Mouse (Mus musculus) retina, postnatal 1 day (tissue): Measurements from ENCODE around the gene Rufy4.

ENCODE experiments used
- DNase-seq: peaks from one replicate; pipeline ENCODE4 v3.0.0-alpha.2; 2012

Rufy4 gene

GRCm38 (mm10) chr1:74107931-74108618 lies 17.3 kb upstream of the Rufy4 start:
- DNase-seq: no peak

- no peak for DNase-seq
Observed at GRCm38 (mm10) chr1:74109670-74110069, 15.7 kb upstream of the Rufy4 start.

- DNase-seq: peak; percentile 81
Observed at GRCm38 (mm10) chr1:74110932-74111695, 14.2 kb upstream of the Rufy4 start.

- DNase-seq: no peak
Observed at GRCm38 (mm10) chr1:74111696-74112030, 13.7 kb upstream of the Rufy4 start.

- DNase-seq: no peak
Observed at GRCm38 (mm10) chr1:74113071-74113470, 12.3 kb upstream of the Rufy4 start.

- no peak for DNase-seq
Observed at GRCm38 (mm10) chr1:74117876-74118275, 7.5 kb upstream of the Rufy4 start.

- DNase-seq: no peak
Observed at GRCm38 (mm10) chr1:74119115-74119514, 6.2 kb upstream of the Rufy4 start.

- no peak for DNase-seq
Observed at GRCm38 (mm10) chr1:74121138-74121537, 4.2 kb upstream of the Rufy4 start.

- peak; percentile 43 for DNase-seq
Observed at GRCm38 (mm10) chr1:74121821-74122576, 3.3 kb upstream of the Rufy4 start.

- DNase-seq: no peak
Observed at GRCm38 (mm10) chr1:74123215-74123614, 2.1 kb upstream of the Rufy4 start.

- peak; percentile 83 for DNase-seq
Observed at GRCm38 (mm10) chr1:74124021-74124981, 1.0 kb upstream of the Rufy4 start, which contains the start of gene Tns1. Gene Tns1, minus strand, starts transcription at chr1:74124449.

- peak; percentile 17 for DNase-seq
Observed at GRCm38 (mm10) chr1:74130883-74131659, 5.7 kb downstream of the Rufy4 start.

- no peak for DNase-seq
Observed at GRCm38 (mm10) chr1:74132011-74132410, 6.7 kb downstream of the Rufy4 start.

GRCm38 (mm10) chr1:74133954-74134353 lies 8.6 kb downstream of the Rufy4 start:
- no peak for DNase-seq

GRCm38 (mm10) chr1:74135326-74135950 lies 10.1 kb downstream of the Rufy4 start:
- DNase-seq: no peak

- peak; percentile 24 for DNase-seq
Observed at GRCm38 (mm10) chr1:74139415-74139814, 14.1 kb downstream of the Rufy4 start.

GRCm38 (mm10) chr1:74141781-74142180 lies 16.4 kb downstream of the Rufy4 start:
- DNase-seq: no peak

GRCm38 (mm10) chr1:74149106-74149885 lies 24.0 kb downstream of the Rufy4 start:
- DNase-seq: no peak

- no peak for DNase-seq
Observed at GRCm38 (mm10) chr1:74150101-74150500, 24.8 kb downstream of the Rufy4 start.

- no peak for DNase-seq
Observed at GRCm38 (mm10) chr1:74151091-74151490, 25.8 kb downstream of the Rufy4 start.
